Mouse (Mus musculus): ENCODE measurements at regions not wholly inside any gene's neighbourhood (a gene's known extent, or its start where the extent isn't known, plus 50 kb on each side); places are given as distances from the start of the nearest gene placed in this dataset.

DNA sequence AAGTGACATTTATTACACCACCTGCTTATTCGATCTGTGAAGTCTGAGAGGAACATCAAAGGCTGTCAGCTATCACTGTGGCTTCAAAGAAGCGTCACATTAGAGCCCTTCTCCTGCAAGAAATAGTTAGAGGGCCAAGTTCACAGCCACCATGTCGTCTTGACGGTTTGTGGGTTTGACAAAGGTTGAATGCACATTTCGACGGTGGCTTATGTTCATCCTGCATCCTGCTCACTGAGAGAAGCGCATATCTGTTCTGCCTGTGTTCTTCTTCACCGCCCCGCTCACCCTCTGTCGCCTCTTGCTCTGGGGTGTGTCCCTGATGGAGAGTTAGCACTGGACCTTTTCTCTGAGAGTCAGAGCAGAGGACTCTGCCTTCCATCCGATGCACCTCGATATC is 67.2 kb upstream of the 1700021F07Rik start:
- TF ChIP-seq CTCF (IDR thresholded peaks at IDR 0.05) (no peak), EP300 (IDR thresholded peaks at IDR 0.05) (no peak)

All from lung, postnatal 0 days (tissue).